Comparison of ENCODE assay signal across 8 mouse cellular contexts in the genomic region with DNA sequence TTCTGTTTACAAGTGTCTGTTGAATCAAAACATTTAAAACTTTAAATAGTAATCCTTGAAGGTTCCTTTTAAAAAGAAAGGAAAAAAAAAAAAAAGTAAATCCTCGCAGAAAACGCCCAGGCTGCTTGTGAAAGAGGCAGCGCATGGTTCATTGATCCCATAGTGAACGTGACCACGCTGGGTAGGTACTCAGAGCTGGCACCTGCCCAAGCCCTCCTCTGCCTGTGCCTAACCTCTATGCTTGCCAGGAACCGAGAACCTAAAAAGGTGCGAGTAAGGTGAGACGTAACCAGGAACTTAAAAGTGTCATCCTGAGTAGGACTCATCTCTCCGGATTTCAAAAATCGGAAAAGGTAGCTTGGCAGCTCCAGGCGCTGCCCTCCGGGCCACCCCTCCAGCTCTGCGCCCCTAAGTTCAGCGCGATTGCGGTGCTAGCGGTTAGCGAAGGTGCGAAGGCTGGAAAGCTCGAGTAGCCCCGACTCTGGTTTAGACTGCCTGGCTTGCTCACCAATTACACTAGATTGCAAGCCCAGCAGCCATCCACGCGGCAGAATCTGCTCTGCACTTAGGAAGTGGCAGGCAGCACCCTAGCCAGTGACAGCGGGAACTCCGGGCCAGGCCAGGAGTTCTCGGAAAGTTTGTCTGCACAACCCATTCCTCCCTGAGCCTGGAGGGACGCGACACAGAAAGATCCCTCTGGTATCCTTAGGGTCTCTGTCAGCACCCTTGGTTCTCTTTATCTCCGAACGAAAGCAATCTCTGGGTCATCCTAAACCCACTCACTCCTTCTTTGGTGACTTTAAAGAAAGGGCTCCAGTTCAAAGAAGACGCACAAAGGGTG. TPM values are rescaled to one million over a fixed set of nuclear protein-coding genes. Genes with fewer than 3 reads are reported as not detected.
A peak's percentile ranks its signal among the peaks of the same experiment; 100 is the strongest.
DNase-seq lines count a peak whose midpoint lies in the region; ATAC-seq and TF ChIP-seq lines count a peak whose summit lies in the region.

No protein-coding gene starts in this region.

- H3K4me2 ChIP-seq in heart, embryonic 15.5 days, result peak overlapping the region; percentile 57
- H3K4me2 ChIP-seq in kidney, postnatal 0 days (ENCODE audit: low read length), result peak overlapping the region; percentile 53

- H3K4me1 ChIP-seq in brown adipose tissue, adult 24 weeks (ENCODE audit: control insufficient read depth, insufficient read depth, insufficient read length, low read length), result peaks cover 3% of the 10 kb centered on the region; the same call in 1 of the 2 replicates
- H3K4me1 ChIP-seq in heart, embryonic 15.5 days (replicated peaks), result peaks cover 24% of the 10 kb centered on the region
- no peaks in the 10 kb centered on the region for H3K4me1 ChIP-seq in kidney, postnatal 0 days (replicated peaks; ENCODE audit: insufficient read depth, low read length)

- WGBS in heart, embryonic 15.5 days, result 4% methylated on average over 31 of the region's 31 CpGs
- WGBS in kidney, postnatal 0 days, result 4% methylated on average over 31 of the region's 31 CpGs

- H3K27ac ChIP-seq in brown adipose tissue, adult 24 weeks (replicated peaks; ENCODE audit: low read depth, low read length), result no peak overlapping the region
- no peak overlapping the region for H3K27ac ChIP-seq in heart, embryonic 15.5 days
- H3K27ac ChIP-seq in kidney, postnatal 0 days, result no peak overlapping the region

- H3K4me3 ChIP-seq in brown adipose tissue, adult 24 weeks (ENCODE audit: insufficient read depth, low read depth, low read length), result peak overlapping the region; percentile 53
- peak overlapping the region; percentile 34 for H3K4me3 ChIP-seq in heart, embryonic 15.5 days
- H3K4me3 ChIP-seq in kidney, postnatal 0 days (replicated peaks; ENCODE audit: low read depth, low read length), result peak overlapping the region; percentile 26

- ATAC-seq in heart, embryonic 15.5 days (replicated peaks; ENCODE audit: insufficient number of reproducible peaks, insufficient read depth, low FRiP score, low read depth), result no peak
- ATAC-seq in kidney, postnatal 0 days (replicated peaks; ENCODE audit: low FRiP score, low read depth), result 0 out of 2 replicates have a peak, but pooled peaks have one; percentile 47

- H3K9ac ChIP-seq in heart, embryonic 15.5 days, result no peak overlapping the region
- no peak overlapping the region for H3K9ac ChIP-seq in kidney, postnatal 0 days (ENCODE audit: low read depth, low read length)

- H3K9me3 ChIP-seq in heart, embryonic 15.5 days (replicated peaks), result no peaks in the 10 kb centered on the region
- H3K9me3 ChIP-seq in kidney, postnatal 0 days (replicated peaks; ENCODE audit: low read length), result no peaks in the 10 kb centered on the region

- peak; percentile 23 for DNase-seq in right cerebral cortex, postnatal 25 days
- no peak for DNase-seq in right cerebral cortex, postnatal 36 days (ENCODE audit: low spot score in 2 of 2)
- peak; percentile 46 for DNase-seq in kidney, postnatal 0 days (ENCODE audit: low spot score)
- peak; percentile 53 for DNase-seq in lung, postnatal 25 days (ENCODE audit: low spot score)
- DNase-seq in ovary, postnatal 36 days (ENCODE audit: low spot score), result peak; percentile 43
- no peak for DNase-seq in right cerebral cortex, adult 18-20 months

- TF ChIP-seq CTCF in kidney, postnatal 0 days (IDR thresholded peaks at IDR 0.05; ENCODE audit: low read depth), result no peak

- peaks cover 55% of the 10 kb centered on the region for H3K27me3 ChIP-seq in heart, embryonic 15.5 days
- H3K27me3 ChIP-seq in kidney, postnatal 0 days (ENCODE audit: insufficient read depth, low read length), result peaks cover 43% of the 10 kb centered on the region

- H3K36me3 ChIP-seq in heart, embryonic 15.5 days, result no peaks in the 10 kb centered on the region
- H3K36me3 ChIP-seq in kidney, postnatal 0 days (ENCODE audit: insufficient read depth, low read length), result no peaks in the 10 kb centered on the region

RNA-seq across cellular contexts. Expression of a gene that starts 1.3 kb away (rescaled TPM):
- polyA plus RNA-seq in brown adipose tissue, adult 24 weeks (2012; ENCODE audit: insufficient read depth, insufficient read length, missing spikeins), result 0.83 TPM in 1 of 2 replicates, not detected in the other
- 0.67 and 0.83 TPM in 2 replicates for polyA plus RNA-seq in heart, embryonic 15.5 days (2015; fragmentation: Nextera tagmentation; extraction: Ambion mirVana)
- 1.3 and 1.4 TPM in 2 replicates for polyA plus RNA-seq in kidney, postnatal 0 days (2015; fragmentation: Nextera tagmentation; extraction: Ambion mirVana)

Comparison
In these comparisons a context has a peak if more than half of its experiments do, and no peak if none do; other contexts are left out.
1. DNase-seq: peak in right cerebral cortex, postnatal 25 days (single experiment), kidney, postnatal 0 days (single experiment), lung, postnatal 25 days (single experiment) and ovary, postnatal 36 days (single experiment); none in right cerebral cortex, postnatal 36 days (0 of 2) and right cerebral cortex, adult 18-20 months (single experiment).
2. Peak in every context shown above with its lines, with median percentiles within 50 percentile points of each other: H3K4me3 ChIP-seq.